27 mouse cellular contexts compared by ENCODE assay signal in the genomic region with DNA sequence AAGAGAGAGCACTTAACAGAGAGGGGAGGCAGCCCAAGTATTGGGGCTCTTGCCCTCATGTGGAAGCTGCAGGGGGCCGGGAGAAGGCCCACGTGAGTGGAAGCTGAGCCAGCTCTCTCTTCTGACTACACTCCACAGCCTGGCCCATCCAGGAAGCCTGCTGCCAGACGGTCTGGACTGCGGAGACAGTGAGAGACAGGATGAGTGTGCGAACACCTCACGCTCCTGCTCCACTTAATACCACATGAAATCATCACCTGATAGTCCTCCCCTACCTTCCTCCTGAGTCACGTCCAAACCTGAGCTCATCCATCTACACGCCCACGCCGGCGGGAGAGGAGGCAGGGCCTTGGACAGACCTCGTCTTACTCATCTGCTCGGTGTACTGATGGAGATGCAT.
A peak's percentile ranks its signal among the peaks of the same experiment; 100 is the strongest.
DNase-seq lines count a peak whose midpoint lies in the region; ATAC-seq and TF ChIP-seq lines count a peak whose summit lies in the region.
"Had no signal": no experiment of that assay in that cellular context is flagged by ENCODE, and none has a peak within 500 bp of the region (broad histone marks: within the 10 kb centered on the region; RNA-seq: fewer than 3 reads in every experiment).

No protein-coding gene starts in this region.

- no peak overlapping the region for H3K27ac ChIP-seq in intestine, embryonic 15.5 days
- H3K27ac ChIP-seq in intestine, postnatal 0 days (ENCODE audit: low read depth, low read length), result no peak overlapping the region
- H3K27ac ChIP-seq in hindbrain, embryonic 10.5 days, result no peak overlapping the region
- H3K27ac ChIP-seq: embryonic facial prominence, embryonic 10.5 days; embryonic facial prominence, embryonic 15.5 days; heart, adult 2 months; left cerebral cortex, adult 2 months; limb, embryonic 12.5 days; liver, embryonic 15.5 days; midbrain, embryonic 10.5 days; midbrain, embryonic 15.5 days had no signal

- H3K9me3 ChIP-seq in intestine, embryonic 15.5 days, result no peaks in the 10 kb centered on the region
- no peaks in the 10 kb centered on the region for H3K9me3 ChIP-seq in intestine, postnatal 0 days (ENCODE audit: control insufficient read depth)
- no peaks in the 10 kb centered on the region for H3K9me3 ChIP-seq in hindbrain, embryonic 10.5 days
- H3K9me3 ChIP-seq: embryonic facial prominence, embryonic 10.5 days; embryonic facial prominence, embryonic 15.5 days; limb, embryonic 12.5 days; liver, embryonic 15.5 days; midbrain, embryonic 10.5 days; midbrain, embryonic 15.5 days had no signal

- no peak overlapping the region for H3K9ac ChIP-seq in intestine, embryonic 15.5 days
- no peak overlapping the region for H3K9ac ChIP-seq in intestine, postnatal 0 days (ENCODE audit: low read depth, low read length)
- H3K9ac ChIP-seq: embryonic facial prominence, embryonic 15.5 days; limb, embryonic 12.5 days; liver, embryonic 15.5 days; lung, embryonic 14.5 days; midbrain, embryonic 15.5 days had no signal

- H3K4me3 ChIP-seq in intestine, embryonic 15.5 days (replicated peaks), result no peak overlapping the region
- no peak overlapping the region for H3K4me3 ChIP-seq in intestine, postnatal 0 days (ENCODE audit: low read depth, low read length)
- H3K4me3 ChIP-seq in hindbrain, embryonic 10.5 days, result no peak overlapping the region
- H3K4me3 ChIP-seq: embryonic facial prominence, embryonic 10.5 days; embryonic facial prominence, embryonic 15.5 days; heart, adult 2 months; left cerebral cortex, adult 2 months; limb, embryonic 12.5 days; liver, embryonic 15.5 days; midbrain, embryonic 10.5 days; midbrain, embryonic 15.5 days had no signal

- no peaks in the 10 kb centered on the region for H3K36me3 ChIP-seq in intestine, embryonic 15.5 days
- H3K36me3 ChIP-seq in intestine, postnatal 0 days (ENCODE audit: control insufficient read depth, insufficient read depth), result peaks cover 2% of the 10 kb centered on the region; the same call in 1 of the 2 replicates
- no peaks in the 10 kb centered on the region; the same call in 1 of the 2 replicates for H3K36me3 ChIP-seq in hindbrain, embryonic 10.5 days
- H3K36me3 ChIP-seq: embryonic facial prominence, embryonic 15.5 days; liver, embryonic 15.5 days; midbrain, embryonic 15.5 days had no signal

- DNase-seq in 3T3-L1 (ENCODE audit: low read depth, low spot score), result peak; percentile 14
- peak; percentile 94 for DNase-seq in cerebellum, adult 11-12 months
- peak; percentile 94 for DNase-seq in cerebellum, adult 9-11 months
- DNase-seq in left cerebral cortex, adult 18-20 months (ENCODE audit: low spot score in 2 of 2), result no peak
- no peak for DNase-seq in lung, postnatal 25 days (ENCODE audit: low spot score)
- no peak for DNase-seq in hindbrain, embryonic 10.5 days (ENCODE audit: low spot score)
- DNase-seq: adrenal gland, postnatal 25 days; gastrocnemius, postnatal 36 days; heart, adult 2 months; heart, postnatal 14 days; lung, embryonic 14.5 days; lung, postnatal 14 days; right cerebral cortex, adult 18-20 months; thymus, adult 2 months; thymus, postnatal 36 days had no signal

- ATAC-seq in intestine, embryonic 15.5 days, result 0 out of 2 replicates have a peak, but pooled peaks have one; percentile 13
- ATAC-seq in intestine, postnatal 0 days, result no peak
- ATAC-seq: CD4-positive, CD25-positive, alpha-beta regulatory T cell, adult 4 months; forebrain, embryonic 14.5 days; hindbrain, embryonic 16.5 days; midbrain, embryonic 15.5 days had no signal

- no peak overlapping the region for H3K4me2 ChIP-seq in intestine, embryonic 15.5 days (replicated peaks)
- no peak overlapping the region for H3K4me2 ChIP-seq in intestine, postnatal 0 days (replicated peaks; ENCODE audit: low read depth)
- H3K4me2 ChIP-seq: embryonic facial prominence, embryonic 15.5 days; limb, embryonic 12.5 days; liver, embryonic 15.5 days; lung, embryonic 14.5 days; midbrain, embryonic 15.5 days had no signal

- TF ChIP-seq CTCF in intestine, postnatal 0 days (IDR thresholded peaks at IDR 0.05; ENCODE audit: low read depth), result no peak

- peaks cover 16% of the 10 kb centered on the region for H3K4me1 ChIP-seq in intestine, embryonic 15.5 days (replicated peaks)
- no peaks in the 10 kb centered on the region for H3K4me1 ChIP-seq in intestine, postnatal 0 days (replicated peaks; ENCODE audit: control insufficient read depth, insufficient read depth, low read length)
- peaks cover 39% of the 10 kb centered on the region for H3K4me1 ChIP-seq in hindbrain, embryonic 10.5 days (replicated peaks)

- no peaks in the 10 kb centered on the region for H3K27me3 ChIP-seq in intestine, embryonic 15.5 days (replicated peaks)
- no peaks in the 10 kb centered on the region for H3K27me3 ChIP-seq in intestine, postnatal 0 days (replicated peaks; ENCODE audit: control insufficient read depth, insufficient read depth, low read length)
- no peaks in the 10 kb centered on the region for H3K27me3 ChIP-seq in hindbrain, embryonic 10.5 days (ENCODE audit: insufficient read depth, poor library complexity, severe bottlenecking)
- H3K27me3 ChIP-seq: embryonic facial prominence, embryonic 15.5 days; limb, embryonic 12.5 days; liver, embryonic 15.5 days; midbrain, embryonic 15.5 days had no signal

- 89% methylated on average over 13 of the region's 13 CpGs for WGBS in intestine, embryonic 15.5 days
- WGBS in intestine, postnatal 0 days, result 90% methylated on average over 13 of the region's 13 CpGs
- WGBS in hindbrain, embryonic 10.5 days, result 92% methylated on average over 13 of the region's 13 CpGs

Comparison
In these comparisons a context has a peak if more than half of its experiments do, and no peak if none do; other contexts are left out.
1. DNase-seq: peak in 3T3-L1 (single experiment), cerebellum, adult 11-12 months (single experiment) and cerebellum, adult 9-11 months (single experiment); none in left cerebral cortex, adult 18-20 months (0 of 2), lung, postnatal 25 days (single experiment) and hindbrain, embryonic 10.5 days (single experiment).